Mouse (Mus musculus) CD4-positive naive resting alpha-beta T cell, adult 76 days (primary cell): Measurements from ENCODE around the gene Fbxo48. TPM values are rescaled to one million over a fixed set of nuclear protein-coding genes. Genes with fewer than 3 reads are reported as not detected.

Experiments
- total RNA-seq: library from RNA; stranded (reverse); gene quantifications from one replicate; pipeline ENCODE4 v1.2.4, GENCODE M21; 2023

Gene Fbxo48
- 2.3 TPM for total RNA-seq

GRCm38 (mm10) chr11:16950976-16951760 lies at the start of gene Fbxo48:
Gene Fbxo48, plus strand, starts transcription at chr11:16951375.

Other genes starting within 250 kb of the Fbxo48 start
- gene Egfr, start 199.2 kb upstream of the Fbxo48 start, total RNA-seq: not detected
- gene Cnrip1, start 100.2 kb downstream of the Fbxo48 start, total RNA-seq: 2.3 TPM
- gene Plek, start 101.0 kb downstream of the Fbxo48 start, total RNA-seq: 28.4 TPM
- gene Ppp3r1, start 207.9 kb downstream of the Fbxo48 start, total RNA-seq: 74.9 TPM
- gene Wdr92, start 230.7 kb downstream of the Fbxo48 start, total RNA-seq: 7.0 TPM